Mouse (Mus musculus): ENCODE data around the gene Myl9.

DNA sequence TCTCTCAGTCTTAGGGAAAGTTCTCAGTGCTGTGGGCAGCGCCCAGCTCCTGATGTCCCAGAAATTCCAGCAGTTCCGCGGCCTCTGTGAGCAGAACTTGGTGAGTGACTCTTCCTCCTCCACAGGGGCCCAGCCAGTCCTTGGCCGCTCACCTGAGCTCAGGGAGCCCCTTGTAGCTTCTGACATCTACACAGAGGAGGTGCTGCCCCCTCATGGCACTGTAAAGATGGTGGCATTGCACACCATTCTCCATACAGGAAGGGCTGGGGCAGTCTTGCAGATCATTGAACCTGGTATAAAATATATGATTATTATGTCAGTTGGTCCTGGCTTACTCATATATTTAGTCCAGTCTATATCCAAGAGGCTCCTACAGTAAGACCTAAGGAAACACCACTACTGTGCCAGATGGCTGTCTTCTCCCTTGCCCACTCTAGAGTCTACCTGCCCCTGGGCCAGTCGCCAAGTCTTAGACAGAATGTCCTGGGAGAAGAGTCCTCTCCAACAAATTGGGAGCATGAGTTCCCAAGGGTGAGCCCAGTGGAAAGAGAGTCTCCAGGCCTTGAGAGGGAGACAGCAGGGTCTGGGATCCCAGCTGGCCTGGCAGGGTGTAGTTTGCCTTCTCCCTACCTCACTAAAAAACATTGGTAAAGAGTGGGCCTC is 14.2 kb upstream of the Myl9 start:
- TF ChIP-seq CTCF (conservative IDR thresholded peaks at IDR 0.05; ENCODE audit: low read length) (peak; percentile 14; the same call in 1 of the 2 replicates), POU5F1 (IDR thresholded peaks at IDR 0.05; ENCODE audit: borderline replicate concordance, low read length) (no peak), NANOG (IDR thresholded peaks at IDR 0.05; ENCODE audit: borderline replicate concordance, low read length) (no peak)
